Mouse (Mus musculus) cerebellum, adult 9-11 months (tissue): ENCODE data around the gene B4galnt1.
A peak's percentile ranks its signal among the peaks of the same experiment; 100 is the strongest.
"Not testable (repeated sequence)": the region's sequence is repeated elsewhere in the genome, so short reads cannot be mapped to it uniquely, and the experiment has no call there.

ENCODE experiments used
- DNase-seq: peaks from one replicate; pipeline ENCODE4 v3.0.0; 2022

The B4galnt1 gene

GRCm38 (mm10) chr10:127164631-127165353, at the start of gene B4galnt1:
B4galnt1 (plus strand) TSS chr10:127165225.
- DNase-seq, result peak; percentile 88

GRCm38 (mm10) chr10:127118470-127118869, 46.6 kb upstream of the B4galnt1 start:
- no peak for DNase-seq

GRCm38 (mm10) chr10:127119229-127119628, 45.8 kb upstream of the B4galnt1 start:
- peak; percentile 41 for DNase-seq

- no peak for DNase-seq
Measured at GRCm38 (mm10) chr10:127120301-127121065, 44.5 kb upstream of the B4galnt1 start.

GRCm38 (mm10) chr10:127121066-127121477, 44.0 kb upstream of the B4galnt1 start, which contains the start of gene Os9:
Os9 (minus strand) TSS chr10:127121131.
- DNase-seq, result peak; percentile 99

- no peak for DNase-seq
Measured at GRCm38 (mm10) chr10:127122018-127122417, 43.0 kb upstream of the B4galnt1 start.

GRCm38 (mm10) chr10:127122784-127123435, 42.1 kb upstream of the B4galnt1 start:
- DNase-seq, result peak; percentile 79

- peak; percentile 85 for DNase-seq
Measured at GRCm38 (mm10) chr10:127123436-127123805, 41.6 kb upstream of the B4galnt1 start.

GRCm38 (mm10) chr10:127125210-127126001, 39.6 kb upstream of the B4galnt1 start:
- peak; percentile 39 for DNase-seq

GRCm38 (mm10) chr10:127126579-127126978, 38.4 kb upstream of the B4galnt1 start:
- DNase-seq, result no peak

GRCm38 (mm10) chr10:127127711-127128279, 37.2 kb upstream of the B4galnt1 start:
- DNase-seq, result no peak

GRCm38 (mm10) chr10:127129431-127129830, 35.6 kb upstream of the B4galnt1 start:
- DNase-seq, result no peak

- no peak for DNase-seq
Measured at GRCm38 (mm10) chr10:127132469-127132868, 32.6 kb upstream of the B4galnt1 start.

GRCm38 (mm10) chr10:127134394-127135035, 30.5 kb upstream of the B4galnt1 start:
- DNase-seq, result not testable (repeated sequence)

GRCm38 (mm10) chr10:127135118-127135836, 29.7 kb upstream of the B4galnt1 start:
- no peak for DNase-seq

GRCm38 (mm10) chr10:127136510-127136909, 28.5 kb upstream of the B4galnt1 start:
- DNase-seq, result no peak

GRCm38 (mm10) chr10:127137896-127138295, 27.1 kb upstream of the B4galnt1 start:
- no peak for DNase-seq

- no peak for DNase-seq
Measured at GRCm38 (mm10) chr10:127138328-127139141, 26.5 kb upstream of the B4galnt1 start.

- DNase-seq, result no peak
Measured at GRCm38 (mm10) chr10:127140971-127141370, 24.1 kb upstream of the B4galnt1 start.

- no peak for DNase-seq
Measured at GRCm38 (mm10) chr10:127141500-127141899, 23.5 kb upstream of the B4galnt1 start.
